Mouse (Mus musculus): Measurements from ENCODE around the gene Prickle2.

The Prickle2 gene

GRCm38 (mm10) chr6:92518438-92518968 lies 187.5 kb downstream of the Prickle2 start:
- DNase-seq (ENCODE audit: low spot score in 2 of 2) = no peak

GRCm38 (mm10) chr6:92517002-92517401 lies 189.0 kb downstream of the Prickle2 start:
- no peak for DNase-seq (ENCODE audit: low spot score in 2 of 2)

- no peak for DNase-seq (ENCODE audit: low spot score in 2 of 2)
Measured at GRCm38 (mm10) chr6:92512001-92512400, 194.0 kb downstream of the Prickle2 start.

- DNase-seq (ENCODE audit: low spot score in 2 of 2) = no peak
Measured at GRCm38 (mm10) chr6:92509712-92510111, 196.2 kb downstream of the Prickle2 start.

GRCm38 (mm10) chr6:92506276-92506675 lies 199.7 kb downstream of the Prickle2 start:
- no peak for DNase-seq (ENCODE audit: low spot score in 2 of 2)

- DNase-seq (ENCODE audit: low spot score in 2 of 2) = no peak
Measured at GRCm38 (mm10) chr6:92499449-92499848, 206.5 kb downstream of the Prickle2 start.

- DNase-seq (ENCODE audit: low spot score in 2 of 2) = no peak
Measured at GRCm38 (mm10) chr6:92498574-92498973, 207.4 kb downstream of the Prickle2 start.

- DNase-seq (ENCODE audit: low spot score in 2 of 2) = no peak
Measured at GRCm38 (mm10) chr6:92497279-92497678, 208.7 kb downstream of the Prickle2 start.

- DNase-seq (ENCODE audit: low spot score in 2 of 2) = no peak
Measured at GRCm38 (mm10) chr6:92495500-92495899, 210.5 kb downstream of the Prickle2 start.

GRCm38 (mm10) chr6:92481690-92481956 lies 224.3 kb downstream of the Prickle2 start:
- no peak for DNase-seq (ENCODE audit: low spot score in 2 of 2)

GRCm38 (mm10) chr6:92480941-92481689 lies 224.8 kb downstream of the Prickle2 start:
- DNase-seq (ENCODE audit: low spot score in 2 of 2) = peak; percentile 81 to 90

GRCm38 (mm10) chr6:92478612-92479011 lies 227.3 kb downstream of the Prickle2 start:
- DNase-seq (ENCODE audit: low spot score in 2 of 2) = peak in 1 of 2 experiments; percentile 55

- no peak for DNase-seq (ENCODE audit: low spot score in 2 of 2)
Measured at GRCm38 (mm10) chr6:92477621-92478020, 228.3 kb downstream of the Prickle2 start.

- no peak for DNase-seq (ENCODE audit: low spot score in 2 of 2)
Measured at GRCm38 (mm10) chr6:92469456-92469855, 236.5 kb downstream of the Prickle2 start.

- DNase-seq (ENCODE audit: low spot score in 2 of 2) = no peak
Measured at GRCm38 (mm10) chr6:92468892-92469291, 237.1 kb downstream of the Prickle2 start.

GRCm38 (mm10) chr6:92468383-92468791 lies 237.6 kb downstream of the Prickle2 start:
- no peak for DNase-seq (ENCODE audit: low spot score in 2 of 2)

- DNase-seq (ENCODE audit: low spot score in 2 of 2) = peak; percentile 71 to 85
Measured at GRCm38 (mm10) chr6:92467343-92467742, 238.6 kb downstream of the Prickle2 start.

GRCm38 (mm10) chr6:92465666-92466065 lies 240.3 kb downstream of the Prickle2 start:
- DNase-seq (ENCODE audit: low spot score in 2 of 2) = no peak

- DNase-seq (ENCODE audit: low spot score in 2 of 2) = peak in 1 of 2 experiments; percentile 52
Measured at GRCm38 (mm10) chr6:92464781-92465337, 241.1 kb downstream of the Prickle2 start.

- DNase-seq (ENCODE audit: low spot score in 2 of 2) = no peak
Measured at GRCm38 (mm10) chr6:92463768-92464167, 242.2 kb downstream of the Prickle2 start.

GRCm38 (mm10) chr6:92460750-92461149 lies 245.2 kb downstream of the Prickle2 start:
- no peak for DNase-seq (ENCODE audit: low spot score in 2 of 2)

GRCm38 (mm10) chr6:92458026-92458425 lies 247.9 kb downstream of the Prickle2 start:
- DNase-seq (ENCODE audit: low spot score in 2 of 2) = no peak

- DNase-seq (ENCODE audit: low spot score in 2 of 2) = no peak
Measured at GRCm38 (mm10) chr6:92451421-92451820, 254.5 kb downstream of the Prickle2 start.
